Mouse (Mus musculus) embryonic facial prominence, embryonic 11.5 days (tissue): ENCODE measurements around the gene Arl8b. TPM values are rescaled to one million over a fixed set of nuclear protein-coding genes. Genes with fewer than 3 reads are reported as not detected.

Experiments used
- ATAC-seq: fragments of 200-750 bp; cut with Nextera tagmentation; replicated peaks from 2 replicates; pipeline ENCODE4 v1.8.0; 2017; ENCODE audit warnings: low read depth; ENCODE audit not compliant: insufficient number of reproducible peaks, low FRiP score, low TSS enrichment
- DNase-seq: peaks from one replicate; pipeline ENCODE4 v3.0.0-alpha.2; 2015; ENCODE audit warnings: low spot score
- H3K27ac ChIP-seq: fragments of 300-500 bp; sonication (generic); replicated peaks from 2 replicates; pipeline ENCODE4 v1.5.1; 2014; ENCODE audit warnings: mild to moderate bottlenecking, low read depth, low read length, control low read depth
- H3K27me3 ChIP-seq: fragments of 300-500 bp; sonication (generic); 2 replicates; pipeline ENCODE4 v1.6.1; 2014; ENCODE audit warnings: mild to moderate bottlenecking, low read length, moderate library complexity, mixed read lengths; ENCODE audit not compliant: control insufficient read depth, insufficient read depth
- H3K36me3 ChIP-seq: fragments of 300-500 bp; sonication (generic); replicated peaks from 2 replicates; pipeline ENCODE4 v1.6.1; 2014; ENCODE audit warnings: low read depth, mild to moderate bottlenecking, low read length, moderate library complexity, mixed read lengths; ENCODE audit not compliant: control insufficient read depth, insufficient read depth
- H3K4me1 ChIP-seq: fragments of 300-500 bp; sonication (generic); 2 replicates; pipeline ENCODE4 v1.6.1; 2014; ENCODE audit warnings: low read length, mixed read lengths; ENCODE audit not compliant: control insufficient read depth, insufficient read depth
- H3K4me2 ChIP-seq: fragments of 300-500 bp; sonication (generic); 2 replicates; pipeline ENCODE4 v1.6.1; 2014; ENCODE audit warnings: low read depth, mild to moderate bottlenecking, control low read depth, low read length, moderate library complexity
- H3K4me3 ChIP-seq: fragments of 300-500 bp; sonication (generic); 2 replicates; pipeline ENCODE4 v1.5.1; 2014; ENCODE audit warnings: low read depth, low read length, control low read depth
- H3K9ac ChIP-seq: fragments of 300-500 bp; sonication (generic); replicated peaks from 2 replicates; pipeline ENCODE4 v1.6.1; 2014; ENCODE audit warnings: mild to moderate bottlenecking, control low read depth, low read length
- H3K9me3 ChIP-seq: fragments of 300-500 bp; sonication (generic); replicated peaks from 2 replicates; pipeline ENCODE4 v1.6.1; 2016; ENCODE audit warnings: mild to moderate bottlenecking, low read length, inconsistent platforms, mixed read lengths; ENCODE audit not compliant: control insufficient read depth
- WGBS: fragments of 180-500 bp; shearing (Covaris S2); extraction: QIAGEN DNeasy Blood & Tissue Kit; methylation state at CpG from one replicate; pipeline ENCODE4 v1.1.7; 2014; 5-methylcytosine and 5-hydroxymethylcytosine counted together
- polyA plus RNA-seq: library from polyadenylated mRNA; unstranded; fragments of >200 nt; fragmentation: Nextera tagmentation; extraction: Ambion mirVana; gene quantifications from 2 replicates; pipeline ENCODE4 v1.2.1, GENCODE M21; 2014

Arl8b gene
- polyA plus RNA-seq, 1 experiment from 2014 or later = 83.6 TPM

- no peaks in the 10 kb centered on the region for H3K27me3 ChIP-seq
- no peaks in the 10 kb centered on the region for H3K36me3 ChIP-seq
- no peak overlapping the region for H3K4me2 ChIP-seq
- H3K4me3 ChIP-seq = no peak overlapping the region
- no peak overlapping the region for H3K9ac ChIP-seq
- ATAC-seq (no peak), DNase-seq (no peak)
- H3K27ac ChIP-seq = no peak overlapping the region
- H3K4me1 ChIP-seq = no peaks in the 10 kb centered on the region
- no peaks in the 10 kb centered on the region for H3K9me3 ChIP-seq
Observed at GRCm38 (mm10) chr6:108776274-108776673, 6.6 kb upstream of the Arl8b start.

GRCm38 (mm10) chr6:108777560-108778287 is 5.2 kb upstream of the Arl8b start:
- no peaks in the 10 kb centered on the region for H3K9me3 ChIP-seq
- WGBS = 77% methylated on average over 8 of the region's 8 CpGs
- no peaks in the 10 kb centered on the region for H3K4me1 ChIP-seq
- no peak for ATAC-seq
- H3K27ac ChIP-seq = no peak overlapping the region
- no peak overlapping the region for H3K4me2 ChIP-seq
- no peaks in the 10 kb centered on the region for H3K36me3 ChIP-seq
- H3K4me3 ChIP-seq = no peak overlapping the region
- H3K9ac ChIP-seq = no peak overlapping the region
- no peak for DNase-seq
- H3K27me3 ChIP-seq = no peaks in the 10 kb centered on the region

DNA sequence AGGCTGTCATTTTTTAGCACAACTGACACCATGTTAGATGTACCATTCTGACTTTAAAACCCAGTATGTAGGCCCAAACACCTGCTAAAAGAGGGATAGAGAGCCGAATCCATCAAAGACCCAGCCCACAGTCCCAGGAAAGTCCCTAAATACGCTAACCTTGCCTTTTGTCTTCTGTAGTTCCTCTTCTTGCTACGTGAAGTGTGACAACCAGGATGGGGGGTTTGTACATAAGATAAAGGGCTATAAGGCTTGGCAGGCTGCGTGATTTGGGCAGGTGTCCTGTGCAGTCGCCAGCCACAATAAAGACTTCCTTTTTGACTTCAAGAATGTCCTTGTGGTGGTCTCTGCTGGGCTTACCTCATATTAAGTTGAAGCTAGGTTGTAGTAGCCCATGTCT is 4.5 kb upstream of the Arl8b start:
- no peak for ATAC-seq
- DNase-seq = no peak

GRCm38 (mm10) chr6:108781865-108782264 is 1.0 kb upstream of the Arl8b start:
- no peak overlapping the region for H3K4me2 ChIP-seq
- H3K9ac ChIP-seq = no peak overlapping the region
- H3K4me1 ChIP-seq = no peaks in the 10 kb centered on the region
- H3K4me3 ChIP-seq = no peak overlapping the region
- no peak overlapping the region for H3K27ac ChIP-seq
- H3K27me3 ChIP-seq = no peaks in the 10 kb centered on the region
- H3K36me3 ChIP-seq = no peaks in the 10 kb centered on the region
- DNase-seq (no peak), ATAC-seq (no peak)
- no peaks in the 10 kb centered on the region for H3K9me3 ChIP-seq
- WGBS = 68% methylated on average over 6 of the region's 6 CpGs

More for the DNA sequence above, 4.5 kb upstream of the Arl8b start:
- Histone ChIP-seq H3K27me3 (no peaks in the 10 kb centered on the region), H3K9me3 (no peaks in the 10 kb centered on the region), H3K27ac (no peak overlapping the region), H3K4me2 (no peak overlapping the region), H3K9ac (no peak overlapping the region), H3K36me3 (no peaks in the 10 kb centered on the region), H3K4me3 (no peak overlapping the region), H3K4me1 (no peaks in the 10 kb centered on the region)
- WGBS = 75% methylated on average over 5 of the region's 5 CpGs

GRCm38 (mm10) chr6:108783184-108783881 is 434 bp downstream of the Arl8b start:
- H3K36me3 ChIP-seq = no peaks in the 10 kb centered on the region
- peak; percentile 73 for ATAC-seq
- H3K27me3 ChIP-seq = no peaks in the 10 kb centered on the region
- under 1% methylated on average over 57 of the region's 57 CpGs for WGBS
- H3K9ac ChIP-seq = peak overlapping the region; percentile 94
- peak; percentile 51 for DNase-seq
- H3K27ac ChIP-seq = peak overlapping the region; percentile 78; the same call in 1 of the 2 replicates
- no peaks in the 10 kb centered on the region for H3K9me3 ChIP-seq
- peak overlapping the region; percentile 100 for H3K4me3 ChIP-seq
- peak overlapping the region; percentile 78 for H3K4me2 ChIP-seq
- no peaks in the 10 kb centered on the region for H3K4me1 ChIP-seq

- 40% methylated on average over 11 of the region's 11 CpGs for WGBS
- H3K9ac ChIP-seq = peak overlapping the region; percentile 94
- no peaks in the 10 kb centered on the region for H3K36me3 ChIP-seq
- peak overlapping the region; percentile 100 for H3K4me3 ChIP-seq
- H3K4me1 ChIP-seq = no peaks in the 10 kb centered on the region
- ATAC-seq (no peak), DNase-seq (peak; percentile 22)
- H3K27ac ChIP-seq = no peak overlapping the region
- no peaks in the 10 kb centered on the region for H3K27me3 ChIP-seq
- no peaks in the 10 kb centered on the region for H3K9me3 ChIP-seq
- peak overlapping the region; percentile 78 for H3K4me2 ChIP-seq
Observed at GRCm38 (mm10) chr6:108784056-108784455, 1.2 kb downstream of the Arl8b start.

DNA sequence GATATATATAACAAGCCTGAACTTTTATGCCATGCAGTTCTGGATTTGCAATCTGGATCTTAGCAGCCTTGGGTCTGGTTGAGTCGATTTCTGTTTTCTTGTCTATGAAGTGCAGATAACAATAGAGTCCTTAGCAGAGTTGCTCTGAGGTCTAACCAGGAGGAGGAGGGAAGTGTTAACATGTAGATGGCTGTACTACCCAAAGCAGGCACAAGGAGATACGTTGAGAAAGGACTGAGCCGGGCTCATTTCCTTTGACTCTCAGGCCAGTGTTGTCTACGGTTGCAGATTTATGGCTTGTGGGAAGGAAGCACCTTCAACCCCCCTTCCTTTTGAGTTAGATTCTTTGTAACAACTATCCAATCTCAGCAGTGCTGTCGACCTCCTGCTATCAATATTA is 1.9 kb downstream of the Arl8b start:
- H3K9ac ChIP-seq = no peak overlapping the region
- H3K4me1 ChIP-seq = no peaks in the 10 kb centered on the region
- peak overlapping the region; percentile 78; the same call in 1 of the 2 replicates for H3K4me2 ChIP-seq
- DNase-seq = no peak
- H3K9me3 ChIP-seq = no peaks in the 10 kb centered on the region
- no peak overlapping the region for H3K4me3 ChIP-seq
- no peaks in the 10 kb centered on the region for H3K36me3 ChIP-seq
- no peak overlapping the region for H3K27ac ChIP-seq
- WGBS = 82% methylated on average over 5 of the region's 5 CpGs
- H3K27me3 ChIP-seq = no peaks in the 10 kb centered on the region
- no peak for ATAC-seq

DNA sequence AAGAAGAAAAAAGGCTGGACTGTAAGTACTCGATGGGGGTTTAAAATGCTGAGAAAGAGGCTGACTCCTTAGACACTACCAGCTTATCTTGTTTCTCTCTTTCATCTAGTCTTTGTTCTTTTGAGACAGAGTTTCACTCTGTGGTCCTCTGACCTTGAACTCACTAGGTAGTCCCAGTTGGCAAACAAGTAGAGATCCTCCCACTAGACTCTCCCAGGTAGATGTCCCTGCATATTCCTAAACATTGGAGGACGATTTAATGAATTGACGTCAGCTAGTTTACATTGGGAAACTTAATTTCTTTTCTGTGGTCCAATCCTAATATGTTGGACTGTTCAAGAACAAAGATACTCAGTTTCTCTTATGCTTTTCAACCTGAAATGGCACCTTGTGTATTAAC is 2.7 kb downstream of the Arl8b start:
- Histone ChIP-seq H3K4me3 (no peak overlapping the region), H3K9ac (no peak overlapping the region), H3K4me1 (no peaks in the 10 kb centered on the region), H3K9me3 (no peaks in the 10 kb centered on the region), H3K27ac (no peak overlapping the region), H3K27me3 (no peaks in the 10 kb centered on the region), H3K4me2 (no peak overlapping the region), H3K36me3 (no peaks in the 10 kb centered on the region)
- no peak for ATAC-seq
- DNase-seq = no peak
- WGBS = 89% methylated on average over 3 of the region's 3 CpGs
